Mouse (Mus musculus) ES-E14 (cell line): ENCODE measurements at regions not wholly inside any gene's neighbourhood (a gene's known extent, or its start where the extent isn't known, plus 50 kb on each side); places are given as distances from the start of the nearest gene placed in this dataset.
"Not testable (repeated sequence)": the region's sequence is repeated elsewhere in the genome, so short reads cannot be mapped to it uniquely, and the experiment has no call there.

Experiments used
- CHD2 ChIP-seq: IDR thresholded peaks from 2 replicates; pipeline ENCODE4 v1.6.1; 2014; ENCODE audit warnings: mild to moderate bottlenecking, low read depth, low read length, inconsistent platforms
- MAFK ChIP-seq: IDR thresholded peaks from 2 replicates; pipeline ENCODE4 v1.6.1; 2014; ENCODE audit warnings: mild to moderate bottlenecking, low read depth, low read length, inconsistent platforms; ENCODE audit not compliant: insufficient read depth
- ZC3H11A ChIP-seq: IDR thresholded peaks from 2 replicates; pipeline ENCODE4 v1.6.1; 2012; ENCODE audit warnings: low read depth, mild to moderate bottlenecking, inconsistent platforms, low read length, borderline replicate concordance

GRCm38 (mm10) chr9:80735806-80736205, 270.5 kb upstream of the Impg1 start:
- TF ChIP-seq MAFK, ZC3H11A, CHD2: not testable (repeated sequence)
